Mouse (Mus musculus) forebrain, embryonic 15.5 days (tissue): Measurements from ENCODE around the gene Ddb1. TPM values are rescaled to one million over a fixed set of nuclear protein-coding genes. Genes with fewer than 3 reads are reported as not detected.

Experiments used
- ATAC-seq: fragments of 200-750 bp; cut with Nextera tagmentation; replicated peaks from 2 replicates; pipeline ENCODE4 v1.8.0; 2017; ENCODE audit warnings: mild to moderate bottlenecking, moderate TSS enrichment, moderate library complexity
- H3K27ac ChIP-seq: fragments of 300-500 bp; sonication (generic); replicated peaks from 2 replicates; pipeline ENCODE4 v1.5.1; 2015; ENCODE audit warnings: mild to moderate bottlenecking, inconsistent platforms
- H3K27me3 ChIP-seq: fragments of 300-500 bp; sonication (generic); 2 replicates; pipeline ENCODE4 v1.6.1; 2015; ENCODE audit warnings: inconsistent platforms
- H3K36me3 ChIP-seq: fragments of 300-500 bp; sonication (generic); 2 replicates; pipeline ENCODE4 v1.6.1; 2015; ENCODE audit warnings: mild to moderate bottlenecking, inconsistent platforms
- H3K4me1 ChIP-seq: fragments of 300-500 bp; sonication (generic); 2 replicates; pipeline ENCODE4 v1.6.1; 2015; ENCODE audit warnings: inconsistent platforms
- H3K4me2 ChIP-seq: fragments of 300-500 bp; sonication (generic); replicated peaks from 2 replicates; pipeline ENCODE4 v1.6.1; 2015; ENCODE audit warnings: mild to moderate bottlenecking, inconsistent platforms
- H3K4me3 ChIP-seq: fragments of 300-500 bp; sonication (generic); 2 replicates; pipeline ENCODE4 v1.5.1; 2015; ENCODE audit warnings: mild to moderate bottlenecking, inconsistent platforms
- H3K9ac ChIP-seq: fragments of 300-500 bp; sonication (generic); replicated peaks from 2 replicates; pipeline ENCODE4 v1.6.1; 2015; ENCODE audit warnings: mild to moderate bottlenecking, inconsistent platforms
- H3K9me3 ChIP-seq: fragments of 300-500 bp; sonication (generic); 2 replicates; pipeline ENCODE4 v1.6.1; 2016; ENCODE audit warnings: inconsistent platforms
- WGBS: fragments of 180-500 bp; shearing (Covaris S2); methylation state at CpG from one replicate; pipeline ENCODE4 v1.1.7; 2015; ENCODE audit warnings: mixed read lengths; 5-methylcytosine and 5-hydroxymethylcytosine counted together
- polyA plus RNA-seq: library from polyadenylated mRNA; unstranded; fragments of >200 nt; fragmentation: Nextera tagmentation; extraction: Ambion mirVana; gene quantifications from 2 replicates; pipeline ENCODE4 v1.2.1, GENCODE M21; 2015

Gene Ddb1
- polyA plus RNA-seq, 1 experiment from 2014 or later: 264 TPM

GRCm38 (mm10) chr19:10576690-10577561, 28.2 kb upstream of the Ddb1 start, which contains the start of the genes Cyb561a3 and Tmem138:
Gene Cyb561a3, plus strand, starts transcription at chr19:10577172.
Gene Tmem138, minus strand, starts transcription at chr19:10577362.
- Histone ChIP-seq H3K27ac (peak within 1 kb of the TSS; percentile 95), H3K9me3 (no peaks in the 10 kb centered on the region), H3K27me3 (no peaks in the 10 kb centered on the region), H3K4me1 (peaks cover 24% of the 10 kb centered on the region), H3K36me3 (peaks cover 28% of the 10 kb centered on the region), H3K4me2 (peak within 1 kb of the TSS; percentile 83), H3K9ac (peak within 1 kb of the TSS; percentile 77), H3K4me3 (peak within 1 kb of the TSS; percentile 69)
- under 1% methylated on average over 44 of the region's 44 CpGs for WGBS
- ATAC-seq: peak; percentile 97

GRCm38 (mm10) chr19:10580102-10580501, 25.0 kb upstream of the Ddb1 start:
- 0 out of 2 replicates have a peak, but pooled peaks cover under 1% of the 10 kb centered on the region for H3K36me3 ChIP-seq
- no peak overlapping the region for H3K27ac ChIP-seq
- peaks cover 24% of the 10 kb centered on the region for H3K4me1 ChIP-seq
- no peaks in the 10 kb centered on the region for H3K9me3 ChIP-seq
- no peak overlapping the region for H3K9ac ChIP-seq
- no peak overlapping the region for H3K4me3 ChIP-seq
- 78% methylated on average over 3 of the region's 3 CpGs for WGBS
- no peak overlapping the region for H3K4me2 ChIP-seq
- no peaks in the 10 kb centered on the region for H3K27me3 ChIP-seq
- no peak for ATAC-seq

- no peak overlapping the region for H3K27ac ChIP-seq
- H3K9ac ChIP-seq: no peak overlapping the region
- no peak for ATAC-seq
- peaks cover 21% of the 10 kb centered on the region for H3K4me1 ChIP-seq
- H3K4me2 ChIP-seq: no peak overlapping the region
- no peak overlapping the region for H3K4me3 ChIP-seq
- no peaks in the 10 kb centered on the region for H3K27me3 ChIP-seq
- H3K36me3 ChIP-seq: no peaks in the 10 kb centered on the region
- WGBS: 90% methylated on average over 3 of the region's 3 CpGs
- H3K9me3 ChIP-seq: no peaks in the 10 kb centered on the region
Observed at GRCm38 (mm10) chr19:10580761-10581160, 24.4 kb upstream of the Ddb1 start.

GRCm38 (mm10) chr19:10581984-10582383, 23.1 kb upstream of the Ddb1 start:
- H3K9ac ChIP-seq: no peak overlapping the region
- H3K4me2 ChIP-seq: no peak overlapping the region
- WGBS: 84% methylated on average over 6 of the region's 6 CpGs
- no peak overlapping the region for H3K27ac ChIP-seq
- H3K4me3 ChIP-seq: no peak overlapping the region
- ATAC-seq: no peak
- H3K9me3 ChIP-seq: no peaks in the 10 kb centered on the region
- peaks cover 14% of the 10 kb centered on the region for H3K4me1 ChIP-seq
- no peaks in the 10 kb centered on the region for H3K27me3 ChIP-seq
- H3K36me3 ChIP-seq: no peaks in the 10 kb centered on the region

- H3K9me3 ChIP-seq: no peaks in the 10 kb centered on the region
- 32% methylated on average over 7 of the region's 7 CpGs for WGBS
- H3K27ac ChIP-seq: no peak overlapping the region
- ATAC-seq: no peak
- no peak overlapping the region for H3K9ac ChIP-seq
- no peaks in the 10 kb centered on the region for H3K27me3 ChIP-seq
- H3K4me1 ChIP-seq: peaks cover 4% of the 10 kb centered on the region; the same call in 1 of the 2 replicates
- no peaks in the 10 kb centered on the region for H3K36me3 ChIP-seq
- no peak overlapping the region for H3K4me2 ChIP-seq
- H3K4me3 ChIP-seq: no peak overlapping the region
Observed at GRCm38 (mm10) chr19:10583550-10584146, 21.5 kb upstream of the Ddb1 start.

- H3K27ac ChIP-seq: no peak overlapping the region
- H3K4me1 ChIP-seq: no peaks in the 10 kb centered on the region
- H3K27me3 ChIP-seq: no peaks in the 10 kb centered on the region
- no peak overlapping the region for H3K4me3 ChIP-seq
- no peak overlapping the region for H3K9ac ChIP-seq
- H3K36me3 ChIP-seq: no peaks in the 10 kb centered on the region
- no peak for ATAC-seq
- no peaks in the 10 kb centered on the region for H3K9me3 ChIP-seq
- 88% methylated on average over 8 of the region's 8 CpGs for WGBS
- H3K4me2 ChIP-seq: no peak overlapping the region
Observed at GRCm38 (mm10) chr19:10585112-10585511, 20.0 kb upstream of the Ddb1 start.

GRCm38 (mm10) chr19:10587231-10587630, 17.9 kb upstream of the Ddb1 start:
- Histone ChIP-seq H3K27me3 (no peaks in the 10 kb centered on the region), H3K36me3 (peaks cover 4% of the 10 kb centered on the region; the same call in 1 of the 2 replicates), H3K9me3 (no peaks in the 10 kb centered on the region), H3K27ac (no peak overlapping the region), H3K4me2 (no peak overlapping the region), H3K4me1 (no peaks in the 10 kb centered on the region), H3K9ac (no peak overlapping the region), H3K4me3 (no peak overlapping the region)
- ATAC-seq: no peak
- WGBS: 89% methylated on average over 8 of the region's 8 CpGs

- no peak overlapping the region for H3K9ac ChIP-seq
- no peak overlapping the region for H3K27ac ChIP-seq
Observed at GRCm38 (mm10) chr19:10589127-10589857, 15.8 kb upstream of the Ddb1 start.

GRCm38 (mm10) chr19:10590301-10590700, 14.8 kb upstream of the Ddb1 start:
- H3K4me2 ChIP-seq: no peak overlapping the region
- H3K36me3 ChIP-seq: peaks cover 26% of the 10 kb centered on the region
- 68% methylated on average over 3 of the region's 3 CpGs for WGBS
- H3K27me3 ChIP-seq: no peaks in the 10 kb centered on the region
- H3K9me3 ChIP-seq: no peaks in the 10 kb centered on the region
- no peak overlapping the region for H3K4me3 ChIP-seq
- no peaks in the 10 kb centered on the region for H3K4me1 ChIP-seq
- ATAC-seq: no peak
- H3K9ac ChIP-seq: no peak overlapping the region
- H3K27ac ChIP-seq: no peak overlapping the region

More at GRCm38 (mm10) chr19:10589127-10589857, 15.8 kb upstream of the Ddb1 start:
- H3K4me3 ChIP-seq: no peak overlapping the region
- 72% methylated on average over 5 of the region's 5 CpGs for WGBS
- peaks cover 17% of the 10 kb centered on the region for H3K36me3 ChIP-seq
- no peaks in the 10 kb centered on the region for H3K27me3 ChIP-seq
- ATAC-seq: no peak
- no peaks in the 10 kb centered on the region for H3K9me3 ChIP-seq
- H3K4me1 ChIP-seq: no peaks in the 10 kb centered on the region
- no peak overlapping the region for H3K4me2 ChIP-seq

GRCm38 (mm10) chr19:10591659-10592377, 13.3 kb upstream of the Ddb1 start:
- Histone ChIP-seq H3K4me2 (no peak overlapping the region), H3K9me3 (no peaks in the 10 kb centered on the region), H3K36me3 (peaks cover 31% of the 10 kb centered on the region), H3K4me1 (no peaks in the 10 kb centered on the region), H3K9ac (no peak overlapping the region), H3K4me3 (no peak overlapping the region), H3K27ac (no peak overlapping the region), H3K27me3 (no peaks in the 10 kb centered on the region)
- no peak for ATAC-seq
- 92% methylated on average over 6 of the region's 6 CpGs for WGBS

GRCm38 (mm10) chr19:10598188-10598587, 6.9 kb upstream of the Ddb1 start:
- Histone ChIP-seq H3K4me2 (no peak overlapping the region), H3K4me3 (no peak overlapping the region), H3K36me3 (peaks cover 22% of the 10 kb centered on the region), H3K27me3 (no peaks in the 10 kb centered on the region), H3K9ac (no peak overlapping the region), H3K27ac (no peak overlapping the region), H3K9me3 (no peaks in the 10 kb centered on the region), H3K4me1 (peaks cover 10% of the 10 kb centered on the region)
- ATAC-seq: no peak
- 41% methylated on average over 3 of the region's 3 CpGs for WGBS
